Mouse (Mus musculus): ENCODE results near the gene Adcyap1r1. TPM values are rescaled to one million over a fixed set of nuclear protein-coding genes. Genes with fewer than 3 reads are reported as not detected.

Adcyap1r1 gene
- polyA plus RNA-seq (2016; fragmentation: Nextera tagmentation; extraction: Ambion mirVana): 31.4 and 34.3 TPM in 2 replicates

DNA sequence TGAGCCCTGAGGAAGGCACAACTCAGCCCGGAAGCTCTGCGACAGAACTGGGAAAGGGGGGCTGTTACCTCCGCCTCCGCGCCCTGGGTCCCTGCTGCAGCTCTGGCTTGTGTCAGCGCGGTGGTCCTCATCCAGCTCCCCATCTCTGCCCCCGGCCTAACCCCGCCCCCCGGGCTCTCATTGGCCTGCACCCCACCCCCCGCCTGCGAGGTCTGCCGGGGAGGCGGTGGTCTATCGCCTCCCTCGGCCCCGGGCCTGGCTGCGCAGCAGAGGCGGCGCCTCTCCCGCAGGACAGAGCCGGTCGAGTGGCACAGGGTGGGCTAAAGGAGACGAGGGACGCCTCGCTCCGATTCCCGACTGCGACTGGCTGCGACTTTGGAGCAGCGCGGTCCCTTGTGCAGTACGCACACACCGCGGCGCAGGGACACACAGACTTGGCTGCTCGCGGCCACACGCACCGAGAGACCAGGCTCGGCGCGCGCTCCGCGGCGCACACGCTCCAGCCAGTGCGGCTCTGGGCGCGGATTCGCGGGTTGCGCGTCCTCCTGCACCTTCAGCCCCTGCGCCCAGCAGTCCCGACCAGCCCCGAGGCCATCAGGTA, at the start of gene Adcyap1r1:
Gene Adcyap1r1, plus strand, starts transcription at position 208 of the 601 bp plus-strand sequence.
- no peaks in the 10 kb centered on the region for H3K9me3 ChIP-seq (replicated peaks)
- H3K27ac ChIP-seq (replicated peaks): peak within 1 kb of the TSS; percentile 89
- peak; percentile 89 for DNase-seq (ENCODE audit: low spot score)
- peak within 1 kb of the TSS; percentile 79 for H3K4me3 ChIP-seq
- WGBS: under 1% methylated on average over 58 of the region's 58 CpGs
- H3K4me1 ChIP-seq: peaks cover 79% of the 10 kb centered on the region
- peaks cover 80% of the 10 kb centered on the region for H3K27me3 ChIP-seq (ENCODE audit: low read depth, poor library complexity, severe bottlenecking)
- H3K36me3 ChIP-seq: no peaks in the 10 kb centered on the region

- H3K36me3 ChIP-seq: no peaks in the 10 kb centered on the region
- no peaks in the 10 kb centered on the region for H3K27me3 ChIP-seq (ENCODE audit: low read depth, poor library complexity, severe bottlenecking)
- no peak overlapping the region for H3K4me3 ChIP-seq
- peaks cover 11% of the 10 kb centered on the region; the same call in 1 of the 2 replicates for H3K4me1 ChIP-seq
- H3K9me3 ChIP-seq (replicated peaks): no peaks in the 10 kb centered on the region
- 85% methylated on average over 9 of the region's 9 CpGs for WGBS
- no peak for DNase-seq (ENCODE audit: low spot score)
- peak overlapping the region; percentile 49; the same call in 1 of the 2 replicates for H3K27ac ChIP-seq (replicated peaks)
Observed at GRCm38 (mm10) chr6:55402041-55402776, 49.6 kb upstream of the Adcyap1r1 start.

GRCm38 (mm10) chr6:55403411-55404309, 48.1 kb upstream of the Adcyap1r1 start:
- Histone ChIP-seq H3K9me3 (replicated peaks) (no peaks in the 10 kb centered on the region), H3K27ac (replicated peaks) (peak overlapping the region; percentile 38; the same call in 1 of the 2 replicates), H3K4me1 (peaks cover 21% of the 10 kb centered on the region), H3K4me3 (no peak overlapping the region), H3K27me3 (ENCODE audit: low read depth, poor library complexity, severe bottlenecking) (no peaks in the 10 kb centered on the region), H3K36me3 (no peaks in the 10 kb centered on the region)
- no peak for DNase-seq (ENCODE audit: low spot score)
- 77% methylated on average over 9 of the region's 9 CpGs for WGBS

DNA sequence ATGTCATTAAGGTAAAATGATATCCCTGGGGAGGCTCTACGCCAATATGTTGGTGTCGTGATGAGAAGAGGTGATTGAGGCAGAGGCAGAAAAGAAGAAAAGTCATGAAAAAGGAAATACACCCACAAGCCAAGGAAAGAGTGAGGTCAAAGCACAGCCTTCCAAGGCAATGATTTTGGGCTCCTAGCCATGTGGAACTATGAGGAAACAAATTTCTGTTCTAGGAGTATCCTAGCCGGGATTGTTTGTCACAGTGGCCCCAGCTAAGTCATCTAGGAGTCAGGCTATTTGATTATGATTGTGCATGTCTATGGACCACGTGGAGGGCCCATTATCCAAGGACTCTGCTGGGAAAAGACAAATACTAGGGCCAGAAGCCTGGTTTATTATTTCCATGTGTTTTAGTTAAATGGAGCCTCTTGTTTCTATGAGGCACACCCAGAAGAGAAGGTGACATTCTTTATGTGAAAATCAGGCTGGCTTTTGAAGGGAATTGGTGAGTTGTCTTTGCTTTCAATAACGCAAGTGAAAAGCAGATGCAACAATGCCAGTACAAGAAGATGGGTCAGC, 47.3 kb upstream of the Adcyap1r1 start:
- no peaks in the 10 kb centered on the region for H3K9me3 ChIP-seq (replicated peaks)
- no peaks in the 10 kb centered on the region for H3K36me3 ChIP-seq
- H3K4me1 ChIP-seq: peaks cover 26% of the 10 kb centered on the region
- H3K4me3 ChIP-seq: no peak overlapping the region
- H3K27me3 ChIP-seq (ENCODE audit: low read depth, poor library complexity, severe bottlenecking): no peaks in the 10 kb centered on the region
- H3K27ac ChIP-seq (replicated peaks): no peak overlapping the region
- DNase-seq (ENCODE audit: low spot score): no peak
- WGBS: 83% methylated on average over 5 of the region's 5 CpGs

DNA sequence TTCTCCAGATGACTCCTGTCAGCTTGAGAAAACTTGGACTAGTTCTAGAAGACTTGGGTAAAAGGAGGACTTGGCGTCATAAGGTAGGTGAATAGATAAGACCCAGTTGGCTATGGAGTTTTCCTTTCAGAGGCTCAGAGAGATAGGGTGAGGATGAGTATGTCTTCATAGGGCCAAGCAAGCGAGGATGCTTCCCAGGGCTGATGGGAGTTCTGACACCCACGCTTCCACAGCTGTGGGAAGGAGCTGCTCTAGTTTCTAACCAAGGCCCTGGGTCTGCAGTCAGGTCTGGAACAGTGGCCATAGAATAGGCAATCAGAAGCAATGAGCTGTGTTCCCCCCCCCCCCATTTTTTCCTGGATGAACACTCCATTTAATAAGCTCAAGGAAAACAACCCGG, 44.4 kb upstream of the Adcyap1r1 start:
- WGBS: 93% methylated on average over 4 of the region's 4 CpGs
- no peak for DNase-seq (ENCODE audit: low spot score)
- H3K9me3 ChIP-seq (replicated peaks): no peaks in the 10 kb centered on the region
- peaks cover 23% of the 10 kb centered on the region for H3K4me1 ChIP-seq
- no peaks in the 10 kb centered on the region for H3K27me3 ChIP-seq (ENCODE audit: low read depth, poor library complexity, severe bottlenecking)
- no peak overlapping the region for H3K27ac ChIP-seq (replicated peaks)
- H3K36me3 ChIP-seq: no peaks in the 10 kb centered on the region
- no peak overlapping the region for H3K4me3 ChIP-seq

DNA sequence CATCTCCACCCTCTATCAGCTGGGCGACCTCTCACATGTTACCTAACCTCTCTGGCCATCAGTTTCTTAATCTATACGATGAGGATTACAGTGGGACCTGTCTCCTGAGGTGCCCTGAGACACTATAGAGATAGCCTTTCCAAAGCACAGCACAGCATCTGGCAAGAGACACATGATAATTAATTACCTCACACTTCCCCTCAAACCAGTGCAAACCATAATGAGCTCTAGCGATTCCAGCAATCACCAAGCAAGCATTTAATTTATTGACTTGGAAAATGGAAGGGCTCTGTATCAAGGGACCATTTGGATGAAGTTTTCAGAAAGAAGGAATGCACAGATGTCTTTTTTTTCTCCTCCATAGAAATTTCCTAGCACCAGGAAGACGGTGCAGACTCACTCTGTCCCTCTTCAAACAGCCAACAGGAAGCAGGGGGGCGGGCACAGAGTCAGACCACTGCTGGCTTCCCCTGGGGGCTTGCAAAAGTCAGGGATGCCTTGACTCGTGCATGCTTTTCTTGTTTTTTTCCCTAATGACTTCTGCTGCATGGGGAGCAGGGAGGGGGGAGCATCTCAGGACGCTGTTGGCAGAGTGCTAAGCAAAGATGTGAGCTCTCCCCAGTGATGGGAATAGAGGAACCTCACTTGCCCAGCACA, 41.5 kb upstream of the Adcyap1r1 start:
- DNase-seq (ENCODE audit: low spot score): no peak
- Histone ChIP-seq H3K36me3 (no peaks in the 10 kb centered on the region), H3K27me3 (ENCODE audit: low read depth, poor library complexity, severe bottlenecking) (no peaks in the 10 kb centered on the region), H3K9me3 (replicated peaks) (no peaks in the 10 kb centered on the region), H3K27ac (replicated peaks) (no peak overlapping the region), H3K4me3 (no peak overlapping the region), H3K4me1 (peaks cover 15% of the 10 kb centered on the region)
- WGBS: 70% methylated on average over 7 of the region's 7 CpGs

GRCm38 (mm10) chr6:55410977-55411376, 40.8 kb upstream of the Adcyap1r1 start:
- Histone ChIP-seq H3K27me3 (ENCODE audit: low read depth, poor library complexity, severe bottlenecking) (no peaks in the 10 kb centered on the region), H3K36me3 (no peaks in the 10 kb centered on the region), H3K27ac (replicated peaks) (no peak overlapping the region), H3K4me3 (no peak overlapping the region), H3K9me3 (replicated peaks) (no peaks in the 10 kb centered on the region), H3K4me1 (peaks cover 22% of the 10 kb centered on the region)
- WGBS: 87% methylated on average over 5 of the region's 5 CpGs
- DNase-seq (ENCODE audit: low spot score): no peak

GRCm38 (mm10) chr6:55416202-55416601, 35.6 kb upstream of the Adcyap1r1 start:
- DNase-seq (ENCODE audit: low spot score): peak; percentile 38
- H3K27me3 ChIP-seq (ENCODE audit: low read depth, poor library complexity, severe bottlenecking): peaks cover 12% of the 10 kb centered on the region; the same call in 1 of the 2 replicates
- H3K27ac ChIP-seq (replicated peaks): no peak overlapping the region
- peaks cover 38% of the 10 kb centered on the region for H3K4me1 ChIP-seq
- 64% methylated on average over 5 of the region's 5 CpGs for whole genome bisulfite sequencing
- no peaks in the 10 kb centered on the region for H3K9me3 ChIP-seq (replicated peaks)
- no peak overlapping the region for H3K4me3 ChIP-seq
- H3K36me3 ChIP-seq: no peaks in the 10 kb centered on the region

GRCm38 (mm10) chr6:55418746-55419410, 32.9 kb upstream of the Adcyap1r1 start:
- 69% methylated on average over 2 of the region's 2 CpGs for WGBS
- no peaks in the 10 kb centered on the region for H3K36me3 ChIP-seq
- H3K9me3 ChIP-seq (replicated peaks): no peaks in the 10 kb centered on the region
- 0 out of 2 replicates have a peak overlapping the region, but pooled peaks have one; percentile 82 for H3K27ac ChIP-seq (replicated peaks)
- H3K4me3 ChIP-seq: no peak overlapping the region
- DNase-seq (ENCODE audit: low spot score): no peak
- H3K4me1 ChIP-seq: peaks cover 53% of the 10 kb centered on the region
- peaks cover 26% of the 10 kb centered on the region for H3K27me3 ChIP-seq (ENCODE audit: low read depth, poor library complexity, severe bottlenecking)

GRCm38 (mm10) chr6:55420411-55420810, 31.4 kb upstream of the Adcyap1r1 start:
- H3K27ac ChIP-seq (replicated peaks): peak overlapping the region; percentile 82
- peaks cover 53% of the 10 kb centered on the region for H3K4me1 ChIP-seq
- DNase-seq (ENCODE audit: low spot score): no peak
- WGBS: 74% methylated on average over 3 of the region's 3 CpGs
- no peaks in the 10 kb centered on the region for H3K36me3 ChIP-seq
- peaks cover 26% of the 10 kb centered on the region for H3K27me3 ChIP-seq (ENCODE audit: low read depth, poor library complexity, severe bottlenecking)
- no peaks in the 10 kb centered on the region for H3K9me3 ChIP-seq (replicated peaks)
- no peak overlapping the region for H3K4me3 ChIP-seq

- H3K9me3 ChIP-seq (replicated peaks): no peaks in the 10 kb centered on the region
- DNase-seq (ENCODE audit: low spot score): peak; percentile 74
- peaks cover 48% of the 10 kb centered on the region for H3K4me1 ChIP-seq
- no peaks in the 10 kb centered on the region for H3K36me3 ChIP-seq
- no peak overlapping the region for H3K4me3 ChIP-seq
- H3K27me3 ChIP-seq (ENCODE audit: low read depth, poor library complexity, severe bottlenecking): peaks cover 26% of the 10 kb centered on the region
- WGBS: 14% methylated on average over 1 of the region's 1 CpGs
- peak overlapping the region; percentile 82 for H3K27ac ChIP-seq (replicated peaks)
Observed at GRCm38 (mm10) chr6:55420869-55421361, 30.9 kb upstream of the Adcyap1r1 start.
